Mouse (Mus musculus): ENCODE results near the gene Hmg20b. TPM values are rescaled to one million over a fixed set of nuclear protein-coding genes. Genes with fewer than 3 reads are reported as not detected.

Gene Hmg20b
- polyA plus RNA-seq, 1 experiment from 2014 or later, result 82.8 TPM

DNA sequence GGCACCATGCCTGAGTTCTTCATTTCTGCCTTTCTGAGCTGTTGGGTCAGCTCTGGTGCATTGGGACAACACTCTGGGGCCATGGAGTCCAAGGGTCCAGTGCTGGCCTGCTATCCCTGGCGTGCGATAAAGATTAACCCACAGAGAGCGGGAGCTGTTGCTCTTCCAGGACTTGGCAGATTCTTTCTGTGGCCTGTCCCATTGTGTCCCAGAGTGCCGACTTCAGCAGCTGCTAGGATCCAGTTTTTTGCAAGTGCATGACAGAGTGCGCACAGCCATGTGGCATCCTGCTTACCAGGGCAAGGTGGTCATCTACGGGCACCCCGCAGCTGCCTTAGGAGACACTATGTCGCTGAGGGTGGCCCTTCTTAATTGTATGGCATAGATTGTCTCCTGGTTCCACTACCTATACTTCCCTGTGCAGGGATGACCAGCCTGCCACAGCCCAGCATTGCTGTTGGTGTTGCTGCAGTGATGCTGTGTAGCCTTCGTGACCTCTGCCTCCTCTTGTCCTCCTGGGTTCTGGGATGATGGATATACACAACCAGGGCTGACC lies 49.9 kb downstream of the Hmg20b start:
- ATAC-seq (replicated peaks; ENCODE audit: insufficient number of reproducible peaks, insufficient read depth, low FRiP score, low read depth), result no peak
- peaks cover 79% of the 10 kb centered on the region for H3K4me1 ChIP-seq (replicated peaks)
- no peak overlapping the region for H3K9ac ChIP-seq

DNA sequence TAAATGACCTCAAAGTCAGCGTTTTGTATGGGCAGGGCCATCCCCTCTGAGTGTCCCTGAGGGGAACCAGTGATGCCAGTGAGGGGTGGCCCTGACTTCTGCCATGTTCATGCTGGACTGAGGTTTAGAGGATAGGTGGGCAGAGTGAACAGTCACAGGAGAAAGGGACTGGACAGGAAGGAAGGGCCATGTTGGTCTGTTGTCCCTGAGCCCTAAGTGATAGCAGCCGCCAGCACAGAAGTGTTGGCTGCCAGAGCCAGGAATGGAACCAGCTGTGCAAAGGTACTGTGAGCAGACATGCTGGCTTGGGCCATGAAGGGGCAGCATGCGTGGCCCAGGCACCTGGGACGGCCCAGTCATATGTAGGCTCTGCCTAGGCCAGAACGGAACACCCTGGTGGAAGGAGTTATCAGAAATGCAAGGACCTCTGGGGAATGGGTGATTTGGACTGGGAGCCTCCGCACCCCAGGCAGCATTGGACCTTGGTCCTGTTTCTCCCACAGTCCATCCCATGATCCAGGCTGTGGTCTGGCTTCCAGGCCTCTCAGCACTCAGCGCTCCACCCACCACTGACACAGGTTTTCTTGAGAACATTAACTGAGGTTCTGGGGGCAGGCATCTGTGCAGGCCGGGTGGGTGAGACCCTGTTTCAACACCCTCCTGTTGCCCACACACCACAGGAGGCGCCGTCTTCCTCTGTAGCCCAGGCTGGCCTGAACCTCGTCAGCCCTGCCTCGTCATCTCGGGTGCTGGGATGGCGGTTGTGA lies 50.5 kb downstream of the Hmg20b start:
- Histone ChIP-seq H3K4me3 (no peak overlapping the region), H3K9me3 (replicated peaks) (no peaks in the 10 kb centered on the region), H3K27me3 (no peaks in the 10 kb centered on the region), H3K36me3 (no peaks in the 10 kb centered on the region), H3K4me2 (no peak overlapping the region), H3K27ac (0 out of 2 replicates have a peak overlapping the region, but pooled peaks have one; percentile 6), H3K9ac (no peak overlapping the region), H3K4me1 (replicated peaks) (peaks cover 82% of the 10 kb centered on the region)
- ATAC-seq (replicated peaks; ENCODE audit: insufficient number of reproducible peaks, insufficient read depth, low FRiP score, low read depth), result no peak
- 81% methylated on average over 14 of the region's 14 CpGs for WGBS

More for the DNA sequence above, 49.9 kb downstream of the Hmg20b start:
- no peaks in the 10 kb centered on the region for H3K9me3 ChIP-seq (replicated peaks)
- H3K4me2 ChIP-seq, result no peak overlapping the region
- no peaks in the 10 kb centered on the region for H3K27me3 ChIP-seq
- no peaks in the 10 kb centered on the region for H3K36me3 ChIP-seq
- H3K27ac ChIP-seq, result no peak overlapping the region
- no peak overlapping the region for H3K4me3 ChIP-seq
- 70% methylated on average over 9 of the region's 9 CpGs for WGBS

DNA sequence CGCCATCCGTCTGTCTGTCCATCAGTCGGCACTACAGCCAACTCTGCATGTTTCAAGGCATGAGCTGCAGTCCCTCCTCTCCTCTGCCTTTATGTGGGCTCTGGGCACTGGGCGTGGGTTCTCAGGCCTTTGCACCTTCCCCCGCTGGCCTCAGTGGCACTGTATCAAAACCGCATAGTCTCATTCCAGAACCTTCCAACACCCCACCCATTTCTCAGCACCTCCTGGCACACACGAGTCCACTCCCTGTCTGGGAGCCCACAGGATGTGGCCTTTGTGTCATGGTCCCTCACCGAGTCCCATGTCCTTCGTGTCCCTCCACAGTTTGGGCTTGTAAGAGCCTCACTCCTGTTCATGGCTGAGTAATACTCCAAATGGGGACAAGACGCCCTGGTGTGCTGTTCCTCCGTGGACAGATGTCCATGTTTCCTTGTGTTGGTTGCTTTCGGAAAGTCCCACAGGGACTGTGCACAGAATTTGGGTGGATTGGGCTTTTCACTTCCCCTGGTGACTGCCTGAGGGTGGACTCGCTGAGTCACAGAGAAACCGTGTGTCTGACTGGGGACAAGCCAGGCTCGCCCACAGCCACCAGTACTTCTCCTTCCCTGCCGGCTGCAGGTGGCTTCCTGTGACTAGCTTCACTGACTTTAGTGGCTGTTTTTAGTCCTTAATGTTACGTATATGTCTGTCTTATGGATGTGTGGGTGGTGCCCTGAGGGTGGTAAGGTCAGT lies 51.7 kb downstream of the Hmg20b start:
- Histone ChIP-seq H3K4me3 (no peak overlapping the region), H3K4me1 (replicated peaks) (peaks cover 83% of the 10 kb centered on the region), H3K9ac (no peak overlapping the region), H3K36me3 (no peaks in the 10 kb centered on the region), H3K27me3 (no peaks in the 10 kb centered on the region), H3K4me2 (no peak overlapping the region), H3K9me3 (replicated peaks) (no peaks in the 10 kb centered on the region), H3K27ac (peak overlapping the region; percentile 75)
- 84% methylated on average over 17 of the region's 17 CpGs for WGBS
- ATAC-seq (replicated peaks; ENCODE audit: insufficient number of reproducible peaks, insufficient read depth, low FRiP score, low read depth), result no peak

DNA sequence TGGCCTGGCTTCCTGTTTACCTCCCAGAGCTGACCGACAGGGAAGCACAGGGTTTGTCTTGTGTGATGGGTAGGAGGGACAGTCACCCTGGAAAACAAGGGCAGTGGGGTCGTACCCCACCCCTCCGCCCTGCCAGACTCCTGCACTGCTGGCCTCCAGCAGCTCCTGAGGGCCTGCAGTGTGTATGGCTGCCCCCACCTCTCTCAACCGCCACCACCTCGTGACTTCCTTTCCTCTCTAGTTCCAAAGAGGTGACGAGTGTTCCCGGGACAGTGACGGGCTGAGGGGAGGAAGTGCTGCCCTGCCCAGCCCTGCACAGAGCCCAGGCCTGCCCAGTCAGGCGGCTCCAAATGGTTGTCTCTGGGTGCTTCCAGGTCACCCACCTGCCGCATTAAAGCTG lies 52.4 kb downstream of the Hmg20b start:
- no peaks in the 10 kb centered on the region for H3K9me3 ChIP-seq (replicated peaks)
- H3K4me3 ChIP-seq, result no peak overlapping the region
- peak overlapping the region; percentile 75 for H3K27ac ChIP-seq
- H3K9ac ChIP-seq, result peak overlapping the region; percentile 31; the same call in 1 of the 2 replicates
- no peaks in the 10 kb centered on the region for H3K36me3 ChIP-seq
- peak; percentile 58 for ATAC-seq (replicated peaks; ENCODE audit: insufficient number of reproducible peaks, insufficient read depth, low FRiP score, low read depth)
- peak overlapping the region; percentile 16; the same call in 1 of the 2 replicates for H3K4me2 ChIP-seq
- peaks cover 79% of the 10 kb centered on the region for H3K4me1 ChIP-seq (replicated peaks)
- no peaks in the 10 kb centered on the region for H3K27me3 ChIP-seq
- WGBS, result 27% methylated on average over 10 of the region's 10 CpGs

- Histone ChIP-seq H3K4me3 (no peak overlapping the region), H3K27ac (peak overlapping the region; percentile 75), H3K9me3 (replicated peaks) (no peaks in the 10 kb centered on the region), H3K4me1 (replicated peaks) (peaks cover 73% of the 10 kb centered on the region), H3K9ac (no peak overlapping the region), H3K4me2 (peak overlapping the region; percentile 16; the same call in 1 of the 2 replicates), H3K36me3 (no peaks in the 10 kb centered on the region), H3K27me3 (no peaks in the 10 kb centered on the region)
- no peak for ATAC-seq (replicated peaks; ENCODE audit: insufficient number of reproducible peaks, insufficient read depth, low FRiP score, low read depth)
- WGBS, result 71% methylated on average over 6 of the region's 6 CpGs
Measured at GRCm38 (mm10) chr10:81297246-81297645, 53.0 kb downstream of the Hmg20b start.

Small RNA genes lying within 50 kb of the gene (microRNA-seq; reads per million reads assigned to microRNA genes)
- not detected for gene Mir6913

Other genes starting within 250 kb of the Hmg20b start
- gene Map2k2, start 244.6 kb downstream of the Hmg20b start, polyA plus RNA-seq (2015; fragmentation: Nextera tagmentation; extraction: Ambion mirVana), result 130 and 153 TPM in 2 replicates
- gene Zbtb7a, start 215.3 kb downstream of the Hmg20b start, polyA plus RNA-seq (2015; fragmentation: Nextera tagmentation; extraction: Ambion mirVana), result 25.6 and 31.0 TPM in 2 replicates
- 29.1 and 41.6 TPM in 2 replicates for gene Pias4, start 182.6 kb downstream of the Hmg20b start, polyA plus RNA-seq (2015; fragmentation: Nextera tagmentation; extraction: Ambion mirVana)
- 350 and 441 TPM in 2 replicates for gene Eef2, start 173.8 kb downstream of the Hmg20b start, polyA plus RNA-seq (2015; fragmentation: Nextera tagmentation; extraction: Ambion mirVana)
- 38.4 and 43.1 TPM in 2 replicates for gene Dapk3, start 167.5 kb downstream of the Hmg20b start, polyA plus RNA-seq (2015; fragmentation: Nextera tagmentation; extraction: Ambion mirVana)
- gene 4930442H23Rik, start 166.6 kb downstream of the Hmg20b start, polyA plus RNA-seq (2015; fragmentation: Nextera tagmentation; extraction: Ambion mirVana), result not detected in 2 replicates
- gene Nmrk2, start 148.4 kb downstream of the Hmg20b start, polyA plus RNA-seq (2015; fragmentation: Nextera tagmentation; extraction: Ambion mirVana), result 7.3 and 9.1 TPM in 2 replicates
- gene Atcay, start 119.6 kb downstream of the Hmg20b start, polyA plus RNA-seq (2015; fragmentation: Nextera tagmentation; extraction: Ambion mirVana), result 0.25 and 1.1 TPM in 2 replicates
- 6.0 and 7.5 TPM in 2 replicates for gene Zfr2, start 117.3 kb downstream of the Hmg20b start, polyA plus RNA-seq (2015; fragmentation: Nextera tagmentation; extraction: Ambion mirVana)
- gene Matk, start 97.5 kb downstream of the Hmg20b start, polyA plus RNA-seq (2015; fragmentation: Nextera tagmentation; extraction: Ambion mirVana), result 1.6 and 3.6 TPM in 2 replicates
- 208 and 226 TPM in 2 replicates for gene Mrpl54, start 83.5 kb downstream of the Hmg20b start, polyA plus RNA-seq (2015; fragmentation: Nextera tagmentation; extraction: Ambion mirVana)
- gene Apba3, start 83.5 kb downstream of the Hmg20b start, polyA plus RNA-seq (2015; fragmentation: Nextera tagmentation; extraction: Ambion mirVana), result 42.3 and 61.2 TPM in 2 replicates
- gene Tjp3, start 58.9 kb downstream of the Hmg20b start, polyA plus RNA-seq (2015; fragmentation: Nextera tagmentation; extraction: Ambion mirVana), result 3.2 and 4.3 TPM in 2 replicates
- 26.2 and 38.2 TPM in 2 replicates for gene Pip5k1c, start 57.5 kb downstream of the Hmg20b start, polyA plus RNA-seq (2015; fragmentation: Nextera tagmentation; extraction: Ambion mirVana)
- gene Cactin, start 29.4 kb downstream of the Hmg20b start, polyA plus RNA-seq (2015; fragmentation: Nextera tagmentation; extraction: Ambion mirVana), result 23.5 and 34.1 TPM in 2 replicates
- 11.3 and 17.9 TPM in 2 replicates for gene Tbxa2r, start 21.7 kb downstream of the Hmg20b start, polyA plus RNA-seq (2015; fragmentation: Nextera tagmentation; extraction: Ambion mirVana)
- gene Gipc3, start 7.2 kb downstream of the Hmg20b start, polyA plus RNA-seq (2015; fragmentation: Nextera tagmentation; extraction: Ambion mirVana), result 0.04 TPM in 1 of 2 replicates, not detected in the other
- 11.7 and 22.3 TPM in 2 replicates for gene Mfsd12, start 7.0 kb upstream of the Hmg20b start, polyA plus RNA-seq (2015; fragmentation: Nextera tagmentation; extraction: Ambion mirVana)
- 0.81 and 2.2 TPM in 2 replicates for gene 4930404N11Rik, start 15.3 kb upstream of the Hmg20b start, polyA plus RNA-seq (2015; fragmentation: Nextera tagmentation; extraction: Ambion mirVana)
- gene Fzr1, start 28.0 kb upstream of the Hmg20b start, polyA plus RNA-seq (2015; fragmentation: Nextera tagmentation; extraction: Ambion mirVana), result 66.5 and 84.1 TPM in 2 replicates
- 65.2 and 79.9 TPM in 2 replicates for gene Dohh, start 33.9 kb upstream of the Hmg20b start, polyA plus RNA-seq (2015; fragmentation: Nextera tagmentation; extraction: Ambion mirVana)
- gene Gm48551, start 34.0 kb upstream of the Hmg20b start, polyA plus RNA-seq (2015; fragmentation: Nextera tagmentation; extraction: Ambion mirVana), result 2.2 and 2.3 TPM in 2 replicates
- 0.84 and 0.91 TPM in 2 replicates for gene Gm48552, start 38.5 kb upstream of the Hmg20b start, polyA plus RNA-seq (2015; fragmentation: Nextera tagmentation; extraction: Ambion mirVana)
- gene Smim24, start 42.6 kb upstream of the Hmg20b start, polyA plus RNA-seq (2015; fragmentation: Nextera tagmentation; extraction: Ambion mirVana), result 3.9 and 4.1 TPM in 2 replicates
- 60.9 and 71.2 TPM in 2 replicates for gene Nfic, start 105.2 kb upstream of the Hmg20b start, polyA plus RNA-seq (2015; fragmentation: Nextera tagmentation; extraction: Ambion mirVana)
- gene Celf5, start 132.2 kb upstream of the Hmg20b start, polyA plus RNA-seq (2015; fragmentation: Nextera tagmentation; extraction: Ambion mirVana), result 0.08 and 0.41 TPM in 2 replicates
- 43.6 and 63.4 TPM in 2 replicates for gene Ncln, start 145.9 kb upstream of the Hmg20b start, polyA plus RNA-seq (2015; fragmentation: Nextera tagmentation; extraction: Ambion mirVana)
- gene S1pr4, start 149.7 kb upstream of the Hmg20b start, polyA plus RNA-seq (2015; fragmentation: Nextera tagmentation; extraction: Ambion mirVana), result 0.47 and 1.5 TPM in 2 replicates
- 0.64 and 1.6 TPM in 2 replicates for gene Gna15, start 173.7 kb upstream of the Hmg20b start, polyA plus RNA-seq (2015; fragmentation: Nextera tagmentation; extraction: Ambion mirVana)
- gene Gna11, start 194.7 kb upstream of the Hmg20b start, polyA plus RNA-seq (2015; fragmentation: Nextera tagmentation; extraction: Ambion mirVana), result 52.1 and 64.1 TPM in 2 replicates
- gene Aes, start 209.0 kb upstream of the Hmg20b start, polyA plus RNA-seq (2015; fragmentation: Nextera tagmentation; extraction: Ambion mirVana), result 650 and 761 TPM in 2 replicates
- gene Tle2, start 224.1 kb upstream of the Hmg20b start, polyA plus RNA-seq (2015; fragmentation: Nextera tagmentation; extraction: Ambion mirVana), result 23.6 and 29.3 TPM in 2 replicates

Measured in heart, embryonic 15.5 days (tissue).